Mouse (Mus musculus) forebrain, embryonic 12.5 days (tissue): ENCODE measurements around the gene Tbc1d4. TPM values are rescaled to one million over a fixed set of nuclear protein-coding genes. Genes with fewer than 3 reads are reported as not detected.

ENCODE experiments used
- ATAC-seq: fragments of 200-750 bp; cut with Nextera tagmentation; 2 replicates; pipeline ENCODE4 v1.8.0; 2017; ENCODE audit warnings: moderate TSS enrichment; ENCODE audit not compliant: low FRiP score
- H3K27ac ChIP-seq: fragments of 300-500 bp; sonication (generic); 2 replicates; pipeline ENCODE4 v1.5.1; 2016; ENCODE audit warnings: mild to moderate bottlenecking
- H3K27me3 ChIP-seq: fragments of 300-500 bp; sonication (generic); 2 replicates; pipeline ENCODE4 v1.6.1; 2016; ENCODE audit warnings: mild to moderate bottlenecking
- H3K36me3 ChIP-seq: fragments of 300-500 bp; sonication (generic); replicated peaks from 2 replicates; pipeline ENCODE4 v1.6.1; 2016; ENCODE audit warnings: mild to moderate bottlenecking
- H3K4me1 ChIP-seq: fragments of 300-500 bp; sonication (generic); 2 replicates; pipeline ENCODE4 v1.6.1; 2016
- H3K4me2 ChIP-seq: fragments of 300-500 bp; sonication (generic); 2 replicates; pipeline ENCODE4 v1.6.1; 2016; ENCODE audit warnings: mild to moderate bottlenecking, moderate library complexity
- H3K4me3 ChIP-seq: fragments of 300-500 bp; sonication (generic); replicated peaks from 2 replicates; pipeline ENCODE4 v1.5.1; 2016; ENCODE audit warnings: mild to moderate bottlenecking
- H3K9ac ChIP-seq: fragments of 300-500 bp; sonication (generic); 2 replicates; pipeline ENCODE4 v1.6.1; 2016; ENCODE audit warnings: mild to moderate bottlenecking
- H3K9me3 ChIP-seq: fragments of 300-500 bp; sonication (generic); 2 replicates; pipeline ENCODE4 v1.6.1; 2016
- WGBS: fragments of 180-500 bp; shearing (Covaris S2); methylation state at CpG from one replicate; pipeline ENCODE4 v1.1.7; 2016; 5-methylcytosine and 5-hydroxymethylcytosine counted together
- polyA plus RNA-seq: library from polyadenylated mRNA; unstranded; fragments of >200 nt; fragmentation: Nextera tagmentation; extraction: Ambion mirVana; gene quantifications from 2 replicates; pipeline ENCODE4 v1.2.1, GENCODE M21; 2016

Tbc1d4 gene
- polyA plus RNA-seq, 1 experiment from 2014 or later, result 7.7 TPM

DNA sequence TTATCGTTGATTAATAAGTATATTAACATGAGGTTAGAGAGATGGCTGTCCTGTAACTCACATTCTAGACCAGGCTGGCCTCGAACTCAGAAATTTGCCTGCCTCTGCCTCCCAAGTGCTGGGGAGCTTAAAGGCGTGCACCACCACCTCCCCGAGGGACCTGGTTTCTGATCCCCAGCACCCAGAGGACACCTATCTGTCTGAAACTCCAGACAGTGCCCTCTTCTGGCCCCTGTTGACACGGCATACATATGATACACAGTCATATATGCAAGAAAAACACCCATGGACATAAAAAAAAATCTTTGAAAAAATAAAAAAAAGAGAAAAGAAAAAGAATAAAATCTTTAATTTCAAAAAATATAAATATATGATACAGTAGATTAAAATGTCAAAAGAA, 8.7 kb upstream of the Tbc1d4 start:
- H3K27me3 ChIP-seq, result no peaks in the 10 kb centered on the region
- H3K9ac ChIP-seq, result no peak overlapping the region
- whole genome bisulfite sequencing, result 92% methylated on average over 5 of the region's 5 CpGs
- H3K27ac ChIP-seq, result no peak overlapping the region
- H3K4me3 ChIP-seq, result no peak overlapping the region
- no peak for ATAC-seq
- no peak overlapping the region for H3K4me2 ChIP-seq
- H3K36me3 ChIP-seq, result no peaks in the 10 kb centered on the region
- no peaks in the 10 kb centered on the region for H3K9me3 ChIP-seq
- no peaks in the 10 kb centered on the region for H3K4me1 ChIP-seq

DNA sequence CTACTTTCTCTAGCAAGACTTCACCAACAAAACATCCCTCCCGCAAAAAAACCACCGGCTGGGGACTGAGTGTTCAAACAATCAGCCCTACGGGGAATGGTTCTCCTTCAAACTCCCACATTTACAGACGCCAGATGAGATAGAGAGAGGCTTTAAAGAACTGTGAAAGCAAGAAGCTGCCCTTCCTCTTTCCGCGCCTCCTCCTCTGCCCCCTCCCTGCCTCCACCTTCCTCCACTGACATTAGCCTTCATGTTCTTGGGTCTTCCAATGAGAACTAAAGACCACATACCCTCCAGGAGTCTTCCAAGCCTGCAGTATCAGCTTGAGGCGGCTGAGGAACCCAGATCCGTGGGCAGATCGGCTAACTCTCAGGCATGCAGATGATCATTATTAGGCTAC, 7.2 kb upstream of the Tbc1d4 start:
- Histone ChIP-seq H3K4me2 (no peak overlapping the region), H3K9ac (no peak overlapping the region), H3K9me3 (no peaks in the 10 kb centered on the region), H3K4me3 (no peak overlapping the region), H3K27ac (no peak overlapping the region), H3K4me1 (no peaks in the 10 kb centered on the region), H3K36me3 (no peaks in the 10 kb centered on the region), H3K27me3 (no peaks in the 10 kb centered on the region)
- no peak for ATAC-seq
- 90% methylated on average over 9 of the region's 9 CpGs for WGBS

DNA sequence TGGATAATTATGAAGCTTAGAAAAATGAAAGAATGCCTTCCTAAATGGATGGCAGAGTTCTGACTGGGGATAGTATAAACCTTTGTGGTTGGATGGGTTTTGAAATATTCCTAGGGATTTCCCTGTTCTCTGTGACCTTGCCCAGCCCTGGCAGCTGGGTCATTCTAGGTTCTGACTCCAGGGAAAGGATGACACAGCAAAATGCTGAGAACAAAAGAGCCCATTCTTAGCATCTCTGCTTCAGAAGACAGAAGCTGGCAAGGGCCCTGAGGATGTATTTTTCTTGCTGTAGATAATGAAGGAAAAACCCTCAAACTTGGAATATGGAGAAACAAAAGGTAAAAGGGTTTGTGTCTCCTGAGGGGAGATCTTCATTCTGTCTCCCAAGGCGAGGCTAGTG, 4.2 kb upstream of the Tbc1d4 start:
- H3K27me3 ChIP-seq, result peaks cover 4% of the 10 kb centered on the region; the same call in 1 of the 2 replicates
- no peaks in the 10 kb centered on the region for H3K36me3 ChIP-seq
- WGBS, result 52% methylated on average over 1 of the region's 1 CpGs
- H3K4me1 ChIP-seq, result 0 out of 2 replicates have a peak, but pooled peaks cover 2% of the 10 kb centered on the region
- H3K9ac ChIP-seq, result no peak overlapping the region
- no peaks in the 10 kb centered on the region for H3K9me3 ChIP-seq
- H3K4me3 ChIP-seq, result no peak overlapping the region
- no peak for ATAC-seq
- no peak overlapping the region for H3K27ac ChIP-seq
- H3K4me2 ChIP-seq, result no peak overlapping the region

DNA sequence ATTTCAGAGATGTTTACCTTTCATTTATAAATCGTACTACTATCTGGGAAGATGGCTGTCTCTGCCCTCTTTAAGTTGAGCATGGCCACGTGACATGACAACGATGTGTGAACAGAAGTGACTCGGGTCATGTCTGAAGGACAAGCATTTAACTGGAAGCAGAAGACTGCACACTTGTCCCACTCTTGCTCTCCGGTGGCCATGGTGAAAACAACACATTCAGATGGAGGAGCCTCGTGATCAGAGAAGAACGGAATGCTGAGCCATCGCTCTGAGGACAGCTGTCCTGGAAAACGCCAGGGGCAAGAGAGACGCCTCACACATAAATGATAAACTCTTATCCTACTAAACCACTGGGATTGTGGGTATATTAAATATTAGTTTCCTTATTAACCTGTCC, 1.7 kb upstream of the Tbc1d4 start:
- Histone ChIP-seq H3K27ac (no peak overlapping the region), H3K27me3 (peaks cover 15% of the 10 kb centered on the region), H3K4me1 (peaks cover 12% of the 10 kb centered on the region), H3K4me3 (no peak overlapping the region), H3K4me2 (no peak overlapping the region), H3K9me3 (no peaks in the 10 kb centered on the region), H3K9ac (no peak overlapping the region), H3K36me3 (no peaks in the 10 kb centered on the region)
- 83% methylated on average over 10 of the region's 10 CpGs for WGBS
- no peak for ATAC-seq

DNA sequence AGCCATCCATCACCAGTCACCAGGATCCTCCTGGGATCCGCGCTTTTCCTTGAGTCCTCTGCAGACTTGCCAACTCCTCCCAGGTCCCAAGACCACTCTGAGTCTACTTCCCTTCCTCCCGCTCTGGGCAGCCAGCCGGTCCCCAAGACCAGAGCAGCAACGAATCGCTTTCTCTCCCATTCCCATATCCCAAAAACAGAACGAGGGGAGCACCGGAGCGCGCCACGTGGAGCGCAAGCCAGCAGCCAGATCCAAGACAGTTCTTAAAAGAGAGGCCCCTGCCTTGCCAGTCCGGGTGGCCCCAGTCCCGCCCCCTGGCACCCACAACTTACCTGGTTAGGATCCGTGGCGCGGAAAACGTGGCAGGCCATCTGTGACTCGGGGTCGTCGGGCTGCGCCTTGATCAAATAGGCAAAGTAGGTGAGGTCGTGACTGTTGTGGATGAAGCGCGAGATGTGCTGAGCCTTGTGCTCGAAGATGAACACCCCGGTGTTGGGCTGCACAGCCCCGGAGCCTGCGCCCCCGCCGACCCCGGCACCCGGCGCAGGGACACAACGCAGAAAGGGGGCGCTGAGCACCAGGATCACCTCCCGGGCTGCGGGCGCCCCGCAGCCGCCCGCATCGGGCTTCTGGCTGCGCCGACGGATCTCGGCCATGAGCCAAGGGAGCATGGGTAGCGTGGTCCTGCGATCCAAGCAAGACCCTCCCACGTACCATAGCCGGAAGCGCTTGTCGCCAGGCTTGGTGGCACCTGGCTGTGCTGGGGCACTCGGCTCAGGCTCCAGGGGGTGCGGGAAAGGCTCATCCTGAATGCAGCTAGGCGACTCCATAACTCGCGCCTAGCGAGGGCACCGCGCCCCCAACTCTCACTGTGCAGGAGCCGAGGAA, 1.1 kb downstream of the Tbc1d4 start:
- H3K36me3 ChIP-seq, result no peaks in the 10 kb centered on the region
- peak overlapping the region; percentile 97 for H3K4me2 ChIP-seq
- no peaks in the 10 kb centered on the region for H3K9me3 ChIP-seq
- ATAC-seq, result peak; percentile 72
- H3K4me1 ChIP-seq, result peaks cover 12% of the 10 kb centered on the region
- H3K9ac ChIP-seq, result peak overlapping the region; percentile 74
- WGBS, result under 1% methylated on average over 62 of the region's 62 CpGs
- H3K4me3 ChIP-seq, result peak overlapping the region; percentile 71
- H3K27me3 ChIP-seq, result peaks cover 15% of the 10 kb centered on the region
- H3K27ac ChIP-seq, result no peak overlapping the region

DNA sequence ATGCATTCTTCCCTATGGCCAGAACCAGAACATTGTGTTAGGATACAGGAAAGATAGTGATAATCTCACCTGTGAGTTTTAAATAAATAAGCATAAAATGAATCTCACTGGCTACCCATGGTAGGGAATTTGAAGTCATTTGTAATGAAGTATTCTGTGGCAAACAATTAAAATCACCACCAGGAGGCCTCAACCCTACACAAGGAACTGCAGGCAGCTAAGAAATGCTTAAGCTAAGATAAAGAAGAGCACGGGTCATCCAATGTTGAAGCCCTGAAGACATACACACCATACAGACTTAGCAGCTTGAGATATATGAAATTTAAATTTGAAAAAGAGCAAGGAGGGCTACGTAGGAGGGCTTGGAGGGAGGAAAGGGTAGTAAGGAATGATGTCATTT, 3.1 kb downstream of the Tbc1d4 start:
- no peaks in the 10 kb centered on the region for H3K9me3 ChIP-seq
- no peak overlapping the region for H3K27ac ChIP-seq
- H3K4me3 ChIP-seq, result no peak overlapping the region
- WGBS, result 69% methylated on average over 2 of the region's 2 CpGs
- H3K4me2 ChIP-seq, result no peak overlapping the region
- peaks cover 15% of the 10 kb centered on the region for H3K4me1 ChIP-seq
- no peak overlapping the region for H3K9ac ChIP-seq
- H3K27me3 ChIP-seq, result peaks cover 15% of the 10 kb centered on the region
- no peak for ATAC-seq
- H3K36me3 ChIP-seq, result no peaks in the 10 kb centered on the region

DNA sequence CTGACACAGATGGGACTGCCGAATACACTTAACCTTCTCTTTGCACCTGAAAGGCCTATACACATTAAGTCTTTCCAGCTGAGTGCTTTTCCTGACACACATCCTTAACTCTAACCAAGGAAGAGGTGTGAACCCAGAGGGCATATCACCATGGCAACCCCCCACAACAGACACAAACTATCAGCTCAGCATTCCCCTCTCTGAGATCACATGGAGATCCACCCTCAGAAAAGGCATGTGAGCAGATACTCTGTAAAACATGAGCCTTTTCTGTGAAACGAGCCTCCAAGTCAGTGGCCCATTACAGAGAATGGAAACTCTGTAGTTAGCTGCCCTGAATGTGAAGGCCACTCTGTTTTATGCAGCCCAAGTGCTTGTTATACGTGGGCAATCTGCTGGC, 6.1 kb downstream of the Tbc1d4 start:
- no peak overlapping the region for H3K27ac ChIP-seq
- no peak overlapping the region for H3K4me2 ChIP-seq
- H3K4me1 ChIP-seq, result peaks cover 9% of the 10 kb centered on the region
- no peak overlapping the region for H3K4me3 ChIP-seq
- H3K9me3 ChIP-seq, result no peaks in the 10 kb centered on the region
- ATAC-seq, result peak; percentile 44; the same call in 1 of the 2 replicates
- no peaks in the 10 kb centered on the region for H3K36me3 ChIP-seq
- 58% methylated on average over 3 of the region's 3 CpGs for WGBS
- peaks cover 7% of the 10 kb centered on the region for H3K27me3 ChIP-seq
- H3K9ac ChIP-seq, result no peak overlapping the region

DNA sequence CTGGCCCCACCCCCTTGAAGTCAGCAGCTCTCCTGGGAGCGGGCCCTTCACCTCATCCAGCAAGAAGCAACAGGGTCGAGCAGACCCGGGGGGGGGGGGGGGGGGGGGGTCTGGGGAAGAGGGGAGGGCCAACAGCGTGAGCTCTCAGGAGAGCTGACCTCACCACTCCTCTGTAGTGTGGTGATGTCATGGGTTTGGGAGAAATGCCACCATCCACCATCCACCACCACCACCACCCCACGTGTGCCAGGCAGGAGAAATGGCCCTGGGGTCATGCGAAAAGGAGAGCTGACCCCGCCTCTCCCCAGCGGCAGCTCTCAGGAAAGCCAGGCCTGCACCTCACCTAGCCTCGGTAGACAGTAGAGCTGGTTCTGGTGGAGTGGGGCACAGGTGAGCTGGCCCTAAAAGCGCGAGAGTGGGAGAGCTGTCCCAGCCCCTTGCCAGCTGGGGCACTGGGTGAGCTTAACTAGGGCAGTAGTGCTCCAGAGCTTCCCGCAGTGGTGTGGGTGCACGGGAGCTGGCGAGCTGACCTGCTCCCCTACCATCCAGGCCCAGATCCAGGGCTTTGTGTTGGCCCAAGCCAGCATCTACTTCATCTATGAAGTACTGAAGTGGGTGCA, 11.8 kb downstream of the Tbc1d4 start:
- 92% methylated on average over 12 of the region's 14 CpGs for WGBS
- no peaks in the 10 kb centered on the region for H3K9me3 ChIP-seq
- H3K36me3 ChIP-seq, result no peaks in the 10 kb centered on the region
- H3K27me3 ChIP-seq, result no peaks in the 10 kb centered on the region
- no peak overlapping the region for H3K4me2 ChIP-seq
- H3K4me1 ChIP-seq, result no peaks in the 10 kb centered on the region
- no peak overlapping the region for H3K27ac ChIP-seq
- no peak overlapping the region for H3K9ac ChIP-seq
- H3K4me3 ChIP-seq, result no peak overlapping the region
- no peak for ATAC-seq

DNA sequence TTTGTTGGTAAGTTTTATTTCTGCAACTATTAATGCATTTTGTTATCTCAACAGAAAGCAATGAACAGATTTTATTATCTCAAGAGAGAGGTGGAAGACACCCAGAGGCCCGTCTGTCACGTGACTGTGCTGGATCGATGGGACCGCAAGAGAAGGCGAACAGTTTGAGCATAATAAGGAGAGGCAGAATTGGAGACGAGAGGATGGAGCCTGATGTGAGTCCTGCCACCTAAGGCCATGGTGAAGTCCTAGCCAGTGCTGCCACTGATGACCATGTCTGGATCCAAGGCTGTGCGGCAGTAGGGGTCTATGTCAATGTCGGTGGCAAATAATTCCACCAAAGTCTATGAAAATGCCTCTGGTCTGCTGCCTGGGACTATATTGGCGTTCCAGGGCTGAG, 12.3 kb downstream of the Tbc1d4 start:
- Histone ChIP-seq H3K4me3 (no peak overlapping the region), H3K27ac (no peak overlapping the region), H3K4me1 (no peaks in the 10 kb centered on the region), H3K9me3 (no peaks in the 10 kb centered on the region), H3K4me2 (no peak overlapping the region), H3K27me3 (no peaks in the 10 kb centered on the region), H3K36me3 (no peaks in the 10 kb centered on the region), H3K9ac (no peak overlapping the region)
- ATAC-seq, result no peak
- 94% methylated on average over 9 of the region's 9 CpGs for WGBS

DNA sequence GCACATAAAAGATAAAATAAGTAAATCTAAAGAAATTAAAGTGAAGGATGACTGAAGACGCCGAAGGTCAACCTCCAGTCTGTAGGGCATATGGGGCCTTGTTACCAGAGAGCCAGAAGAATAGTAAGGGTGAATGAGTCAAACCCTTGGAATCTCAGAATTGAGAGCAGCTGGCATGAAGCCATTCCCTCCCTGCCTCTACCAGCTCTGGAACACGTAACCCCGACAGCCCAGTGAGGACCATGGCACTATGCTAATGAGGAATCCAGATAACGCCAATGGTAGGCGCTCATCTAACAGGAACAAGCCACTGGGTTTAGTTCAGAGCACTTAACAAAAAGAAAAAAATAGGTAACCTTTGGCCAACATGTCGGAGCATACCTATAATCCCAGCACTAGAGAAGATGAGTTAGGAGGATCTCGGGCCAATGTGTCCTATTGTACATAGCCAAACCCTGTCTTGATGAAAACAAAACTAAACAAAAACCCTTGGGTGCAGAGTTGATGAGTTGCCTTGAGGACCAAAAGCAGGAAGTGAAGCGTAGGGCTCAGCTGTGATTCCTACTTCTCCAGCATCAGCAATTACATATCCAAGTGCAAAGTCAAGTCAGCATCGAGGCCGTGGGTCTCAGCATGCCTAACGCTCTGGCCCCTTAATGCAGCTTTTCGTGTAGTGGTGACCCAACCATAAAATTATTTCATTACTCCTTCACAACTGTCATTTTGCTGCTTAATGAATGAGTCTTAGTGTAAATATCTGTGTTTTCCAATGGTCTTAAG, 13.5 kb downstream of the Tbc1d4 start:
- 92% methylated on average over 13 of the region's 13 CpGs for WGBS
- H3K4me2 ChIP-seq, result no peak overlapping the region
- H3K36me3 ChIP-seq, result no peaks in the 10 kb centered on the region
- H3K9ac ChIP-seq, result no peak overlapping the region
- H3K4me3 ChIP-seq, result no peak overlapping the region
- H3K9me3 ChIP-seq, result no peaks in the 10 kb centered on the region
- no peaks in the 10 kb centered on the region for H3K27me3 ChIP-seq
- no peak overlapping the region for H3K27ac ChIP-seq
- H3K4me1 ChIP-seq, result no peaks in the 10 kb centered on the region
- ATAC-seq, result no peak

DNA sequence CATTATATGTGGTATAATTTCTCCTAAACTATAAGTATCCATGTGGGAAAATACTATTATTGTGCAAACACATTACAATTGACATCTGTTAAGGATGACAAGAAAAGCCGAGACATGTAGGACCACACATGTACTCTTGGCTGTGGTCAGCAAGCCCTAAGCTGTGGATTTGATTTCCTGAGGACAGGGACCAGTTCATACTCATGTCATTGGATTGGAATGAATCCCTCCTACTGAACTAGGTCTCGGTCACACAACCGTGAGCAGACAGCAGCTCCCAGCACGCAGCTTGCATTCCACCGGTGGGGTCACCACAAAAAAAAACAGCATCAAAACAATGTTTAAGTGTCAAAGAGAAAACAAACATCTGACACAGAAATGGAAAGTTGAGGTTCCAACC, 15.0 kb downstream of the Tbc1d4 start:
- Histone ChIP-seq H3K9me3 (no peaks in the 10 kb centered on the region), H3K9ac (no peak overlapping the region), H3K4me2 (no peak overlapping the region), H3K27me3 (no peaks in the 10 kb centered on the region), H3K4me3 (no peak overlapping the region), H3K4me1 (no peaks in the 10 kb centered on the region), H3K27ac (no peak overlapping the region), H3K36me3 (no peaks in the 10 kb centered on the region)
- ATAC-seq, result no peak
- 95% methylated on average over 5 of the region's 5 CpGs for WGBS

DNA sequence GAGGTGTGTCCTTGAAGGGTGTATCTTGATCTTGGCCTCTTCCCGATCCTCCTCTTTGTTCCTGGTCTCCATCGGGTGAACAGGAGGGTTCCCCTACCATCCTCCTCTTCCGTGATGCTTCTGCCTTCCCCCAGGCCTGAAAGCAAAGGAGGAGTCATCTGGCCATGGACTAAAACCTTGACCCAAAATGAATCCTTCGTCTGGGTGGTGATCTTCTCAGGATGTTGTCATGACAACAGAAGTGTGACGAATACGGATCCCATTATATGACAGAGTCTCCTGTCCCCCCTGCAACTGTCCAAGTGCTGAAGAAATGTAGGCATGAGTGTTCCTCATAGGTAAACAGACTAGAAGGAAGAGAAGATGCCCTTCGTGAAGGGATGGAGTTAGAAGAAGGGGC, 15.7 kb downstream of the Tbc1d4 start:
- Histone ChIP-seq H3K4me1 (no peaks in the 10 kb centered on the region), H3K4me3 (no peak overlapping the region), H3K9ac (no peak overlapping the region), H3K36me3 (no peaks in the 10 kb centered on the region), H3K27ac (no peak overlapping the region), H3K9me3 (no peaks in the 10 kb centered on the region), H3K4me2 (no peak overlapping the region), H3K27me3 (no peaks in the 10 kb centered on the region)
- no peak for ATAC-seq
- 83% methylated on average over 7 of the region's 7 CpGs for WGBS
